Mouse (Mus musculus): Measurements from ENCODE around the gene Aldh4a1.

Gene Aldh4a1

GRCm38 (mm10) chr4:139623434-139624115, 909 bp downstream of the Aldh4a1 start:
- DNase-seq (ENCODE audit: low spot score), result no peak

DNA sequence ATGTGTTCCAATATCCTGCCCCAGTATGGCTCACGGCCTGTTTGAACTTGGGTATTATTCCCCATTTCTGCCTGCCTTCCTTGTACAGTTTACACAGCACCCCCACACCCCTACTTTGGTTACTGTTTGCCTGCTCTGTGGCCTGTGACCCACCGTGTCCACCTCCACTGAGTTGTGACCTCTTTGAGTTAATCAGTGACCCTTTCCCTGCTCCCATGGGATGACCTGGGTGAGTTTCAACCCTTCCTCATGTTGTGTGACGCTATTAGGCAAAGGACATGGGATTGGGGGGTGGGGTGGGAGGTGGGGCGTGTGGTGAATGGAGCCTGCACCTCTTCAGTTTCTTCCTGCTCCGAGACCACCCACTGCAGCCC, 1.4 kb downstream of the Aldh4a1 start:
- no peak for DNase-seq (ENCODE audit: low spot score)

DNA sequence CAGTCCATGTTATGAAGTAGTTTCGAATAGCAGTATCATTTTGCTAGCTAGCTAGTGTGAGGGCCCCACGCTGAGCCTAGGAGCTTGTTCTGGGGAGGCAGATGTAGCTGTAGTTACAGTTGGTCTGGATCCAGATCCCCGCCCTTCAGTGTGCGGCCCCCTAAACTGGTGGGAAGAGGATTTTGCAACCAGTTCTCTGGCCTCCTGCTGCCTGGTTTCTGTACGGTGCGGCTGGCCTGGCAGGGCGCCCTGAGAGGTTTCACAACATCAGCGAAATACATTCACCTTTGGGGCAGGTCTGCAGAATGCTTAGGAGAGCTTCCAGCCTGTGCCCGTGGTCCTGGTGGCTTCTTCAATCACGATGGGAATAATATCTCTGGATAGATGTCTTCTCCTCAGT, 2.0 kb downstream of the Aldh4a1 start:
- DNase-seq (ENCODE audit: low spot score), result no peak

- DNase-seq (ENCODE audit: low spot score), result no peak
Observed at GRCm38 (mm10) chr4:139627361-139627760, 4.7 kb downstream of the Aldh4a1 start.

DNA sequence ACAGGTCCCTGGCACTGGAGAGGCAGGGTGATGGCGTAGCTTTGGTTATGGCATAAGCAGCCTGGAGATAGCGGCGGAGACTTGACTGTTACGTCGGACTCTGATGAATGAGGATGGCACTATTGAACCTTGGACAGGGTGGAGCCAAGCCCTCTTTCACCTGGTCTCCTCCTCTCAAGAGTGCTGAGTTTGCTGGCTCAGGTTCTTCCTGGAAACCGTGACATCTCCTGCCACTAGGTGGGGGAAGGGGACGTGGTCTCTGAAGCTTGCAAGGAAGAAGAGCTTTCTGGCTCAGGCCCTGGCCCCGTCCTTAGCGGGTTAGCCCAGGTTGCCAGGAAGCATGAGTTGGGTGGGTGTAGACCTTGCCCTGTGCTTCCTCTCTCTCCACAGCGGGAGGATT, 7.5 kb downstream of the Aldh4a1 start:
- DNase-seq (ENCODE audit: low spot score), result no peak

DNA sequence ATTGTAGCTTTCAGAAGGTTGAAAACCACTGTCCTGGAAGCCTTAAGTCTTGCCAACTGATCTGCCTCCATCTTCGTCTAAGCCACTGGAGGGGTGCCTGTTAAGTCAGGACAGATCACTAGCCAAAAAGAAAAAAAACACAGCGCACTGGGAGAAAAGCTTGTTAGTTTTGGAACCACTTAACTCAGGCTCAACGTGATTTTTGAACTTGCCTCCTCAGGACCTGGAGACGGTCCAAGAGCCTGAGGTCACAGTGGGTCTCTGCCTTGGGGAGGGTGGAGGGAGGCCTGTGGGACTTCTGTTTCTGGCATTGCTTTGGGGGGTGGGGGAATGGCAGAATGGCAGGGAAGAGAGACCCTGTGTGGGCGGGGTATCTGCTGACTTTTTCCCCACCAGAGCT, 8.5 kb downstream of the Aldh4a1 start:
- no peak for DNase-seq (ENCODE audit: low spot score)

DNA sequence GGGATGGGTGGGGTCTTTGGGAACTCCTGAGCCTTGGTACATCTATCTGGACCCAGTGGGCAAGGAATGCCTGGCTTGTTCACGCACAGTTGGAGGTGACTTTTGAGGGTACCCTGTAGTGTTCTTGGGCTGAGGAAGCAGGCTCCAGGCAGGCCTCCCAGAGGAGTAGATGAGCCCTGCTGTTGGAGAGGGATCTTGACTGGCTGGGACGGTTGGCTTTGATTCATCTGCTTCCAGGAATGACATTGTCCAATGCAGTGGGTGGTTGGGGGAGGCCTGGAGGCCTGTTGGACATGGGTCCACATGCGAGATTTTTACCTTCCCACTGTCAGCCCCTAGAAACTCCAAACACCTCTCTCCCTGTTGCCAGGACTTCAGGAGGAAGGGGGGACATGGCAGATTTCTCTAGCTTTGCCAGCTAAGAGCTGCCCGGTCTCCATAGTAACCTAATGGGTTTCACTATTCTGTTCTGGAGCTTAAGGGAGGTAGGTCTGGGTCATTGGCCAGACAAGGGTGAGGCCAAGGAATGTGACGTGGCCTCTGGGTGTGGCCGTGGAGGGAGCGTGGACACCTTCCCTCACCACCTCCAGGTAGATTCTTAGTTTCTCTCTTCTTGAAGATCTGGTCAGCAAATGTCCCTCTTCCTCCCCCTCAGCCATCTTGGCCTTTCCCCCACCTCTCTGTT, 9.0 kb downstream of the Aldh4a1 start:
- DNase-seq (ENCODE audit: low spot score), result no peak

DNA sequence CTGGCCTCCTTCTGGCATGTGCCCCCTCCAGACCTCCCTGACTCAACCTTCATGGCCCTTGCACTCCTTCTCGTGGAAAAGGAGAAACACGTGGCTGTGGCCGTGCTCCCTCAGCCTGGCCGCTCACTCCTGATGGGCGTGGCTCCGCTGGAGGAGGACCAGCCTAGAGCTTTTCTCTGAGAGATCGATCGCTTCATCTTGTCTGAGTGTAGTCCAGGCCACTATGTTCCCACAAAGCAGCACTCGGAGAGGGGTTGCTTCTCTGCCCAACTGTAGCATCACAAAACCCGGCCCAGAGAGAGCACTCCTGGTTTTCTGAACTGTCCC, 9.6 kb downstream of the Aldh4a1 start:
- DNase-seq (ENCODE audit: low spot score), result no peak

DNA sequence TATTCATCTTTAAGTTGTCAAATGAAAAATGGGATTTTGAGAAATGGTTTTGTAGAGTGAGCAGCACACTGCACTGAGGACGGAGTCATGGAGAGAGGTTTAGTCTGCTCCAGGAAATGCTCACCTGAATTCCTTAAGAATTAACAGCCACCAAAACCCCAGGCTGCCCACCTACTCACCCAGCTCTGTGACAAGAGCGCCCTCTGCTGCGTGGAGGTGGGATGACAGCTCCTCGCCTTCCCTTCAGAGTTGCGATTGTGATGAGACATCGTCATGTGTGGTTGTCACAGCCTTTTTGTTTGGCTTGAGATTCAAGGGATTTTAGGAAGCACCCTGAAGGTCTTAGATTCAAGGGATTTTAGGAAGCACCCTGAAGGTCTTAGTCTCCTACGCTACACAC, 13.7 kb downstream of the Aldh4a1 start:
- DNase-seq (ENCODE audit: low spot score), result peak; percentile 79

- DNase-seq (ENCODE audit: low spot score), result no peak
Observed at GRCm38 (mm10) chr4:139637847-139638246, 15.2 kb downstream of the Aldh4a1 start.

GRCm38 (mm10) chr4:139638356-139638755, 15.7 kb downstream of the Aldh4a1 start:
- no peak for DNase-seq (ENCODE audit: low spot score)

- DNase-seq (ENCODE audit: low spot score), result peak; percentile 49
Observed at GRCm38 (mm10) chr4:139639801-139640200, 17.1 kb downstream of the Aldh4a1 start.

DNA sequence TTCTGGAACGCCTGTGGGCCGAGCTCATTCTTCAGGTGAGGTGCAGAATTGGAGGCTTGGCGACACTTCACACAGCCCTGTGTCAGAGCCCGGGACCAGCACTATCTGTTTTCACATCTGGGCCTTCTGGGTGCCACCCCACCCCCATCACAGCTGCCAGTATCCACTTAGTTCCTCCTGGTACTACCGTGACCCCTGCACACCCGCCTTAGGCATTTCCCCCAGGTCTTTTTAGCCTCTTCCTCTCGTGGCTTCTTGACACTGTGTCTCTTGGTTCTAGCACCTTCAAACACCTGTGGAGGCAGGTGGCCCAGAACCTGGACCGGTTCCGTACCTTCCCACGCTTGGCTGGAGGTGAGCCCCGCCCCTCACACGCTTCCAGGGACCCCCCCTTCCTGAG, 17.7 kb downstream of the Aldh4a1 start:
- no peak for DNase-seq (ENCODE audit: low spot score)

DNA sequence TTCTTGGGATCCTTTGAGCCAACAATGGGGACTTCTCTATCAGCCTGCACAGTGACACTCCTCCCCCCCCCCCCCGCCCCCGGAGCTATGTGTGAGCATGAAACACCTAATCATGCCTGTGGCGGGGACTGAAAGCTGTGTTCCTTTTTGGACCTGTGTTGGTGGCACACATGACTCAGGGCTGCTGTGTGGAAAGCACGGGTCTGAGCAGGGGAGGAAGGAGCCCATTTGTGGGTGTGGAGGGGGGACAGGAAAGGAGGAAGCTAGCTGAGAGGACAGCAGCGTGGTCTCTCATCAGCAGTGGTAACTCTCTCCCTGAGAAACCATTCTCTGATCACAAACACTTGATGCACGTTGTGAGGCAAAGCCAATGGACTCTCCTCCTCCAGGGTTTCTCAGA, 18.1 kb downstream of the Aldh4a1 start:
- DNase-seq (ENCODE audit: low spot score), result no peak

DNA sequence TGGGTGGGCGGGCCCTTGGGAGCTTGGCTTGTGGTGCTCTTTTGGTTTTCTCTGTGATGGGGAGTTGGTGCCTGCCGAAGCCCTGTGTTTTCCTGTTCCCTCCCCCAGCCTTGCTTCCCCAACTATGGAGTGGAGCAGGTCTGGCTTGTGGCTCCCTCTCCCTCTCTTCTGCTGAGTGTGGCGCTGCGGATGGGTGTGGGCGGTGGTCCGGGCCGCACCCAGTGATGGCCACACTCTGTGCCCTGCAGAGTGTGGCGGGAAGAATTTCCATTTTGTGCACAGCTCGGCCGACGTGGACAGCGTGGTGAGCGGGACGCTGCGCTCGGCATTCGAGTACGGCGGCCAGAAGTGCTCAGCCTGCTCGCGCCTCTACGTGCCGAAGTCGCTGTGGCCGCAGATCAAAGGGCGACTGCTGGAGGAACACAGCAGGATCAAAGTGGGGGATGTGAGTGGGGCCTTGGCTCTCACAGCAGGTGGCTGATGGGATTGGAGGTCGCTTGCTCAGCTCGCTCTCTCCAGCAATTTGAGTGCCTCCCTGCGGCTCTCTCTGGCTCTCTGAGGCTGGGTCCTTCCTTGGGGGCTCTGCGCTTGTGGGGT, 19.3 kb downstream of the Aldh4a1 start:
- DNase-seq (ENCODE audit: low spot score), result peak; percentile 60

- DNase-seq (ENCODE audit: low spot score), result peak; percentile 88
Observed at GRCm38 (mm10) chr4:139643972-139644371, 21.3 kb downstream of the Aldh4a1 start.

DNA sequence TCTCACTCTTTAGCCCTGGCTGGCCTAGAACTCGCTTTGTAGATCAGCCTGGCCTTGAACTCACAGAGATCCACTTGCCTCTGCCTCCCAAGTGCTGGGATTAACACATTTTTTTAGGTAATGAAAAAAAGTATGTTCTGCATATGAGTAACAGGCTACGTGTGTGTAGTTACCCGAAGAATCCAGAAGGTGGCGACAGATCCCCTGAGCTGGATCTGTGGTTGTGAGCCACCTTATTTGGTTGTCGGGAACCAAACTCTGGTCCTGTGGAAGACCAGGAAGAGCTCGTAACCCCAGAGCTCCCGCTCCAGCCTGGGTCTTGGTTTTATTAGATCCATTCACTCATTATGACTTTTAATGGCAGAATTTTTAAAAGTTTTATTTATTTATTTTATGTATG, 24.2 kb downstream of the Aldh4a1 start:
- DNase-seq (ENCODE audit: low spot score), result peak; percentile 41

DNA sequence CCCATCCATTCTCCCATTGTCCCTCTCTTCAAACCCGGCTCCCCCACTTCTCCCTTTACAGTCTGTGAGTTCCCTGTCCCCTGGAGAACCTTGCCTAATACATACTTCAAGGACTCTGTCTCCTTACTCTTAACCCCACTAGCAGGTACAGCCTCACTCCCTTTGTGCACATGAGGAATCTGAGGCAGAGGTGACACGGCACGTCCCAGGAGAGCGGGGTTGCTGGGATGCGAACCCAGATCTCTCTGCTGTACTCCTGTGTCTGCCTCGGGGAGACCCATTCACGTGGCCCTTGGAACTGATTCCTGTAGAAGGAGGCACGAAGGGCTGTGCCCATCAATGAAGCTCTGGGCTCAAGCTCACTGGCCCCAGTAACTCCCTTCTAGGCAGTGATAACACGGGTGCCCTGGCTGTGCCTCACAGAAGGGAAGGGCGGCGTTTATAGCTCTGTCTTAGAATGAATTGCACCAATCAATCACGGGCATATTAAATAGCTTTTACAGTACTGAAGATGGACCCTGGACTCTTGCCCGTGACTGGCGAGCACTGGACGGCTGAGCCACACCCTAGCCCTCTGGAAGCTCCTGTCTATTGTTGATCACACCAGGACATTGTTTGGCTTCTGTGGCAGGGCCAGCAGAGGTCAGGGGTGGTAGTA, 27.5 kb downstream of the Aldh4a1 start:
- no peak for DNase-seq (ENCODE audit: low spot score)

- DNase-seq (ENCODE audit: low spot score), result no peak
Observed at GRCm38 (mm10) chr4:139650907-139651306, 28.2 kb downstream of the Aldh4a1 start.

- no peak for DNase-seq (ENCODE audit: low spot score)
Observed at GRCm38 (mm10) chr4:139653238-139653637, 30.6 kb downstream of the Aldh4a1 start, which contains the start of gene Tas1r2. TSS of gene Tas1r2 (plus strand) at chr4:139653538.

DNA sequence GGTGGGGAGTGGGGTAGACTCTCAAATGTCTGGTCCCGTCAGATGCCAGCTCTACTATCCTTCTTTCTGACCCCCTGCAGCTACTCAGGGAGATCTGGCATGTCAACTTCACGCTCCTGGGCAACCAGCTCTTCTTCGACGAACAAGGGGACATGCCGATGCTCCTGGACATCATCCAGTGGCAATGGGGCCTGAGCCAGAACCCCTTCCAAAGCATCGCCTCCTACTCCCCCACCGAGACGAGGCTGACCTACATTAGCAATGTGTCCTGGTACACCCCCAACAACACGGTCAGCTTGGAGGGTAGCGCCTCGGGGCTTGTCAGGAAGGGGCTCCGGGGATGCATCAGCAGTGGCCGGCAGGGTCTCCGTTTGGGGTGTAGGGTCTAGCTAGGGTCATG, 39.2 kb downstream of the Aldh4a1 start:
- DNase-seq (ENCODE audit: low spot score), result no peak

DNA sequence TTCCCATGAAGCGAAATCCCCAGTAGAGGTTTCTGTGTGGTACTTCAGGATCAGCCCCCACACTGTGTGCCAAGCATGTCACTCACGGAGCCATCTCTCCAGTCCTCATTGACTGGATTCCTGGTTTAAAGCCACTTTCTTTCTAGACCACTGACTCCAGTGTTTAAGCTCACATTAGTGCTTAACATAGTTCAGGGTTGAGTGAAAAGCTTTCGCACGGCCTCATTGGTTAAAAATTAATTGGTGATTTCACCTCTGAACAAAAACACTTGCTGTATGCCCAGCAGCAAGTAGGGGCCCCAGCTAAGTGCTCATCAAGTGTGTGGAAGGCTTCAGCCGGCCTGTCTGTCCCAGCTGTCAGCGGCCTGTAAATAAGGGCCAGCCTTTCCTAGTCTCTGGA, 45.0 kb downstream of the Aldh4a1 start:
- DNase-seq (ENCODE audit: low spot score), result no peak

- DNase-seq (ENCODE audit: low spot score), result peak; percentile 88
Observed at GRCm38 (mm10) chr4:139669847-139670246, 47.2 kb downstream of the Aldh4a1 start.

All from embryo, embryonic 10.5 days (tissue).